Mouse (Mus musculus) cerebellum, adult (tissue): Measurements from ENCODE around the gene Nek11.

ENCODE experiments used
- ATAC-seq: cut with Nextera tagmentation; 2 replicates; pipeline ENCODE4 v1.9.2; 2017; ENCODE audit warnings: mild to moderate bottlenecking, moderate library complexity, mixed read lengths; ENCODE audit not compliant: insufficient number of reproducible peaks, low FRiP score, low TSS enrichment

Gene Nek11

GRCm38 (mm10) chr9:105395218-105395627 is at the start of gene Nek11, which contains the start of gene Aste1:
TSS of gene Nek11 (minus strand) at chr9:105395524.
TSS of gene Aste1 (plus strand) at chr9:105395392.
- peak; percentile 97 for ATAC-seq

GRCm38 (mm10) chr9:105408549-105408948 is 13.2 kb upstream of the Nek11 start:
- ATAC-seq, result no peak

- no peak for ATAC-seq
These were observed 604 bp downstream of the Nek11 start for GRCm38 (mm10) chr9:105394720-105395119.

GRCm38 (mm10) chr9:105390616-105391015 is 4.7 kb downstream of the Nek11 start:
- ATAC-seq, result no peak

- no peak for ATAC-seq
These were observed 6.0 kb downstream of the Nek11 start for GRCm38 (mm10) chr9:105389289-105389688.

- no peak for ATAC-seq
These were observed 7.9 kb downstream of the Nek11 start for GRCm38 (mm10) chr9:105387403-105387802.

GRCm38 (mm10) chr9:105379533-105380145 is 15.7 kb downstream of the Nek11 start:
- ATAC-seq, result no peak

GRCm38 (mm10) chr9:105377622-105378021 is 17.7 kb downstream of the Nek11 start:
- no peak for ATAC-seq

GRCm38 (mm10) chr9:105376954-105377530 is 18.3 kb downstream of the Nek11 start:
- ATAC-seq, result no peak

GRCm38 (mm10) chr9:105376411-105376810 is 18.9 kb downstream of the Nek11 start:
- ATAC-seq, result no peak

GRCm38 (mm10) chr9:105374361-105374760 is 21.0 kb downstream of the Nek11 start:
- ATAC-seq, result no peak

GRCm38 (mm10) chr9:105368605-105369004 is 26.7 kb downstream of the Nek11 start:
- no peak for ATAC-seq

- ATAC-seq, result no peak
These were observed 29.1 kb downstream of the Nek11 start for GRCm38 (mm10) chr9:105366199-105366598.

- no peak for ATAC-seq
These were observed 31.6 kb downstream of the Nek11 start for GRCm38 (mm10) chr9:105363520-105364231.

- ATAC-seq, result no peak
These were observed 33.1 kb downstream of the Nek11 start for GRCm38 (mm10) chr9:105362181-105362580.

GRCm38 (mm10) chr9:105349034-105349433 is 46.3 kb downstream of the Nek11 start:
- no peak for ATAC-seq

GRCm38 (mm10) chr9:105348242-105349031 is 46.9 kb downstream of the Nek11 start:
- no peak for ATAC-seq

- ATAC-seq, result no peak
These were observed 52.2 kb downstream of the Nek11 start for GRCm38 (mm10) chr9:105342994-105343656.

- ATAC-seq, result no peak
These were observed 52.8 kb downstream of the Nek11 start for GRCm38 (mm10) chr9:105342565-105342964.

GRCm38 (mm10) chr9:105332436-105333016 is 62.8 kb downstream of the Nek11 start:
- no peak for ATAC-seq
